Mouse (Mus musculus) v-Abl transformed pro-B cells (cell line): ENCODE measurements around the gene Cetn3.

ENCODE experiments used
- in situ Hi-C, 2 experiments: fragments of 400-800 bp; cut with MboI; formaldehyde crosslinking; loops; one replicate each; pipeline ENCODE4 v1.15.1; 2025; ENCODE audit not compliant: unreplicated experiment in 2 of 2

Gene Cetn3

DNA sequence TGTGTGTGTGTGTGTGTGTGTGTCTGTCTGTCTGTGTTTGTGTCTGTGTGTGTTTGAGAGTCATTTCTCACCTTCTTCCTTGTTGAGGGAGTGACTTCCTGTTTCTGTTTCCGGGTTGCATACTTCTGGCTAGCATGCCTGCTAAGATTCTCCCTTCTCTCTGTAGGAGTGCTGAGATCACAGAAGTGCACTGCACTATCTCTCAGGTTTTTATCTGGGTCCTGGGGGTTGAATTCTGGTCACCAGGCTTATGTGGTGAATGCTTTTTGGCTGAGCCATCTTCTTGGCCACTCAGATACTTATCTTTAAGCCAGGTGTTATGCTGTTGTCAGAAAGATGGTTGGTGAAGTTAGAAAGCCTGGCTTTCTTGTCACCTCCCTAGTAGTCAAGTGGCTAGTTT lies 11.0 kb downstream of the Cetn3 start:
- in situ Hi-C loops: loop anchor here (10.0 to 25.0 kb wide), 3 partner anchors 1281 to 1768 kb away; no protein-coding TSS in a partner anchor

- in situ Hi-C loops: loop anchor here (5.0 to 25.0 kb wide), 3 partner anchors 134 to 1886 kb away; no protein-coding TSS in a partner anchor
Measured at GRCm38 (mm10) chr13:81801121-81801520, 18.2 kb downstream of the Cetn3 start.

DNA sequence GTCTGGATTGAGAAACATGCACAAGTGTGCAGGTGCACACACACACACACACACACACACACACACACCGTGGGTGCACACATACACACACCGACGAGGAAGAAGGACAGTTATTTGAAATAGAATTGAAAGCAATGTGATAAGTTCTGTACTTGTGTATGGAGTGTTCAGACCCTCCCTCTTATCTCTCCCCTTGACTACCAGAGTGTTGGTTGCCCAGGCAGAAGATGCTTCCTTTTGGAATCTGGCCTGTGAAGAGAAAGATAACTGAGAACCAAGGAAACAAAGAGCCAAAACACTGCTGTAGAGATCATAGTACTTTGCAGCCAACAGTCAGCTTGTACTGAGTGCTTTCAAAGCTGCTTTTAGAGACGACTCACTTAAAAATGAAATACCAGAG lies 20.8 kb downstream of the Cetn3 start:
- in situ Hi-C loops: loop anchor here (5.0 to 25.0 kb wide), 3 partner anchors 131 to 1884 kb away; no protein-coding TSS in a partner anchor

DNA sequence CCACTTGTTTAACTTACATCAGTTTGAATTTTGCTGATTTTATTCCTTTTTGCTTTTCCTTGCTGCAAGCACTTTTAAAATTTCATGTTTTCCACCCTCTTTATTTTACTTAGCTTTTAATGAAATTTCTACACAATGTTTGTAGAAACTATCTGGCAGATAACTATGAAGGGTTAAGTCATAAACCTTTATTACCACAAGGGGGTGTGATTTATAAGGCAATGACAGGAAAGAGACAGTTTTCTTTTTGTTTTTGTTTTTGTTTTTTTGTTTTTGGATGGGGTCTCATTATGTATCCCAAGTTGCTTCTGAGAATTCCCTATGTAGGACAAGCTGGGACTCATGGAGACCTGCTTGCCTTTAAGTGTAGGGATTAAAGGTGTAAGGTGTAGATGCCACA lies 39.9 kb downstream of the Cetn3 start:
- in situ Hi-C loops: loop anchor here in 1 of 2 experiments (25.0 kb wide), 1 partner anchor 1865 kb away; no protein-coding TSS in a partner anchor

DNA sequence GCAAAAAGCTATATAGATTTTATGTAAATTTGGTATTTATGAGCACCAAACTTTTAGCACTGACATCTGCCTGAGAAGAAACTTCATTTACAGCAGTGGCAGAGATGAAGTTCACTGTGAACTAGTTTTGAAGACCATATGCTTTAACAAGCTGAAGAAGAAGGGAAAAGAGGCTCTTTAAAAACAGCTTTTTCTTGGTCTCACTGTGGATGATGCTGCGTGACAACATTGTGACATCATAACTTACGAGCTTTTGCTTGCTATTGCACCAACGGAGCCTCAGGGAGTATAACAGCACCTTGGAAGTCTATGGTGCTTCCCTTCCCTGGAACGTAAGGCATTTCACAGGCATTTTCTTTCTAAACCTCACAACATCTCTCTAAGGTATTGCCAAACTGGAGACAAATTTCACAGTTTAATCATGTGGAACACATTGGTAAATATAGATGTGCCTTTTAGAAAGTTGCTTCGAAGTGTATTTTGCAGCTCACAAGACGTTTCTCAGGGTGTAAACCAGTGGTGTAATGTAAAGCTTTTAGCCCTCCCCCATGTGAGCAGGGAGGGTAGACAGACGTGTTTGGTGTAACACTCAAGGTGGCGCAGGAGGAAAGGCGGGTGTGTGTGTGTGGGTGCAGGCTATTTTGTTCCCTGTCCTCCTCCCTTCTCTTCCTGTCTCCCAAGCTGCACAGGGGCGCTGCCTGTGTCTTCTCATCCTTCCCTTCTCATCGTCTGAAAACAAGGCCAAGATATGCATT lies 41.9 kb downstream of the Cetn3 start:
- in situ Hi-C loops: loop anchor here in 1 of 2 experiments (25.0 kb wide), 1 partner anchor 1863 kb away; no protein-coding TSS in a partner anchor

DNA sequence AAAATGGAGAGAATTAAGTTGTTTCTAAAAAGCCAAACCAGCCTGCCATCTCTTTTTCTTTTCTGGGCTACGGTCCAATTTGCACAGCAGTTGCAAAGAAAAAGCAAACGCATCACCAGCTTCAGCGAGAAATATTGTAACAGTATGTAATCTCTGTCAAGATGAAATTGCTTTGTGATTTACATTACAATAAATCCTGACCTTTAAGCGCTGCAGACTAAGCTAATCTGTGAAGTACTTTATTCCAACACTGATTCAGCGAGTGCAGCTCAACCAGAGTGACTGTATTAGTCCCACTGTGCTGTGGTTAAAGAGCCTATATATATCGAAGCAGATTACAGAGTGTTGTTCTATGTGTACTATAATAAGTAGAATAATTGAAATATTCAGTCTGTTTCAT lies 45.6 kb downstream of the Cetn3 start:
- in situ Hi-C loops: no loop called here

DNA sequence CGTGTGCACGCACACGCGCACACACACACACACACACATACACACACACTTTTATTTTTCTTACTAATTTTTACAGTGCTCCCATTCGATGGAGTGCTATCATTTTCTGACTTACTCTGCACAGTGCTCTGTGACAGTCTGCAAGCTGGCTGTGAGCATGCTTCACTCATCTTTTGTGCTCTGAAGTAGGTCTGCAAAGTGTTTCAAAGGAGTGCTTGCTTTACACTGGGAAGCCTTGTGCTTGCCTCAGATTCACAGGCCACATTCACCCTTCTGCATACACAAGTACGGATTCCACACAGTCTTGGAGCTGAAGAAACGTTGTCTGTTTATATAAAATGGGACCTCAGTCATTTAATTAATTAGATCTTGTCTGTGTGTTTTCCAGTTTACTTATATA lies 49.0 kb downstream of the Cetn3 start:
- in situ Hi-C loops: no loop called here

GRCm38 (mm10) chr13:81836386-81837177 lies 53.7 kb downstream of the Cetn3 start:
- in situ Hi-C loops: no loop called here

DNA sequence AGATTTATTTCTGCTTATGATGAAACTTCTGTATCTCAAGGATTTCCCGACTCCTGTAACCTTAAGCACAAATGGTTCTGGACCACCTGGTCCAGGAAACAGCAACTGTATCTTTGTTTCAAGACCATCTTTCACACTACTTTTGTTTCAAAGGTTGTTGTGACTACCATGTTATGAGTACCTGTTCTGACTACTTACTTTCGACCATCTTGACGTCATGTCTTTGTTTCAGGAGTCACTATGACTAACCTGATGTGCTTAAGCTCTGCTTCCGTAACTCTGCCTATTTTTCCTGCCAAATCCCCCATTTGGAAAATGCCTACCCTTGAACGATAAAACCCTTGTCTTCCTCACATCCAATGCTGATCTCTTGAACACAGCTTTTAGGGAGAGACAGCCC lies 55.1 kb downstream of the Cetn3 start:
- in situ Hi-C loops: no loop called here

GRCm38 (mm10) chr13:81838948-81839347 lies 56.1 kb downstream of the Cetn3 start:
- in situ Hi-C loops: no loop called here

- in situ Hi-C loops: no loop called here
Measured at GRCm38 (mm10) chr13:81840246-81840645, 57.4 kb downstream of the Cetn3 start.

DNA sequence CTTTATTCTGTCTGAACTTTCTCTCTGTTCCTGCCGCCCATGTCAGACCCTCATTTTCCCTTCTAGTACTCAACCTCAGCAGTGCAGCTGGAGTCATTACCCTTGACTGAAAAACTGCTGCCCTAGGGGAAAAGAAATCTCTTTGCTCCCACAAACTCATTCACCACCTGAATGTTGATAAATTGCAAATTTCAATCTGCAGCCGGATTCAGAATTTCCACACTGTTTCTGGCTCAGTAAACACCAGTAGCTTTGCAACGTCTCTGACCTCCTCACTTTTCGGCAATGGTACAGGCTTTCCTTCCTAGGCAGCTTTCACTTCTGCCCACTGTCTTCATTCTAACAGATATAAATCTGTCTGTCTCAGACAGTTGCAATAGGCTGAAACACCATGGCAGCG lies 57.8 kb downstream of the Cetn3 start:
- in situ Hi-C loops: no loop called here

- in situ Hi-C loops: no loop called here
Measured at GRCm38 (mm10) chr13:81842278-81842677, 59.4 kb downstream of the Cetn3 start.
